Mouse (Mus musculus) splenic B cell, adult 2 months (primary cell): ENCODE data around the gene Olfr70.

Source experiments
- DNase-seq: peaks from one replicate; pipeline ENCODE4 v3.0.0-alpha.2; 2011; ENCODE audit warnings: low read depth, low spot score
- H3K27me3 ChIP-seq: 2 replicates; pipeline ENCODE4 v1.6.1; 2012; ENCODE audit warnings: mild to moderate bottlenecking, low read length, moderate library complexity, mixed read lengths; ENCODE audit not compliant: control insufficient read depth, poor library complexity, insufficient read depth, severe bottlenecking
- H3K36me3 ChIP-seq: 2 replicates; pipeline ENCODE4 v1.6.1; 2012; ENCODE audit warnings: mild to moderate bottlenecking, low read length, moderate library complexity, mixed read lengths; ENCODE audit not compliant: control insufficient read depth, poor library complexity, insufficient read depth, severe bottlenecking

Olfr70 gene

GRCm38 (mm10) chr4:43726995-43727394, 26.4 kb upstream of the Olfr70 start, which contains the start of gene Hrct1:
Gene Hrct1, plus strand, starts transcription at chr4:43727188.
- DNase-seq = no peak
- Histone ChIP-seq H3K27me3 (no peaks in the 10 kb centered on the region; the same call in 1 of the 2 replicates), H3K36me3 (no peaks in the 10 kb centered on the region)

GRCm38 (mm10) chr4:43726228-43726993, 25.8 kb upstream of the Olfr70 start:
- Histone ChIP-seq H3K36me3 (no peaks in the 10 kb centered on the region), H3K27me3 (no peaks in the 10 kb centered on the region; the same call in 1 of the 2 replicates)
- no peak for DNase-seq

- Histone ChIP-seq H3K27me3 (no peaks in the 10 kb centered on the region; the same call in 1 of the 2 replicates), H3K36me3 (no peaks in the 10 kb centered on the region)
- DNase-seq = peak; percentile 32
Observed at GRCm38 (mm10) chr4:43724764-43725163, 24.2 kb upstream of the Olfr70 start.

GRCm38 (mm10) chr4:43722191-43722590, 21.6 kb upstream of the Olfr70 start:
- H3K36me3 ChIP-seq = no peaks in the 10 kb centered on the region
- no peak for DNase-seq

GRCm38 (mm10) chr4:43720491-43721228, 20.1 kb upstream of the Olfr70 start:
- no peaks in the 10 kb centered on the region for H3K27me3 ChIP-seq
- H3K36me3 ChIP-seq = no peaks in the 10 kb centered on the region
- no peak for DNase-seq

More at GRCm38 (mm10) chr4:43722191-43722590, 21.6 kb upstream of the Olfr70 start:
- H3K27me3 ChIP-seq = no peaks in the 10 kb centered on the region

GRCm38 (mm10) chr4:43713652-43714219, 13.1 kb upstream of the Olfr70 start:
- Histone ChIP-seq H3K36me3 (no peaks in the 10 kb centered on the region), H3K27me3 (no peaks in the 10 kb centered on the region)
- no peak for DNase-seq

- Histone ChIP-seq H3K36me3 (no peaks in the 10 kb centered on the region), H3K27me3 (no peaks in the 10 kb centered on the region)
- peak; percentile 76 for DNase-seq
Observed at GRCm38 (mm10) chr4:43711821-43712220, 11.2 kb upstream of the Olfr70 start.

- Histone ChIP-seq H3K36me3 (no peaks in the 10 kb centered on the region), H3K27me3 (no peaks in the 10 kb centered on the region)
- no peak for DNase-seq
Observed at GRCm38 (mm10) chr4:43709869-43710268, 9.3 kb upstream of the Olfr70 start, which contains the start of gene Olfr71. Gene Olfr71, minus strand, starts transcription at chr4:43710255.

- no peak for DNase-seq
- Histone ChIP-seq H3K36me3 (no peaks in the 10 kb centered on the region), H3K27me3 (no peaks in the 10 kb centered on the region)
Observed at GRCm38 (mm10) chr4:43705991-43706390, 5.4 kb upstream of the Olfr70 start.

GRCm38 (mm10) chr4:43703851-43704250, 3.2 kb upstream of the Olfr70 start:
- no peak for DNase-seq
- Histone ChIP-seq H3K36me3 (no peaks in the 10 kb centered on the region), H3K27me3 (no peaks in the 10 kb centered on the region)

- H3K27me3 ChIP-seq = no peaks in the 10 kb centered on the region
- DNase-seq = no peak
- H3K36me3 ChIP-seq = no peaks in the 10 kb centered on the region
Observed at GRCm38 (mm10) chr4:43703439-43703838, 2.8 kb upstream of the Olfr70 start.

GRCm38 (mm10) chr4:43696561-43696960, 4.0 kb downstream of the Olfr70 start:
- H3K36me3 ChIP-seq = no peaks in the 10 kb centered on the region
- DNase-seq = no peak

GRCm38 (mm10) chr4:43695249-43695671, 5.3 kb downstream of the Olfr70 start:
- DNase-seq = no peak
- Histone ChIP-seq H3K36me3 (no peaks in the 10 kb centered on the region), H3K27me3 (no peaks in the 10 kb centered on the region)

More at GRCm38 (mm10) chr4:43696561-43696960, 4.0 kb downstream of the Olfr70 start:
- no peaks in the 10 kb centered on the region for H3K27me3 ChIP-seq

- H3K36me3 ChIP-seq = no peaks in the 10 kb centered on the region
- H3K27me3 ChIP-seq = no peaks in the 10 kb centered on the region
- no peak for DNase-seq
Observed at GRCm38 (mm10) chr4:43694439-43695248, 6.0 kb downstream of the Olfr70 start.
